ENCODE assay signal across 11 mouse cellular contexts in the genomic region with DNA sequence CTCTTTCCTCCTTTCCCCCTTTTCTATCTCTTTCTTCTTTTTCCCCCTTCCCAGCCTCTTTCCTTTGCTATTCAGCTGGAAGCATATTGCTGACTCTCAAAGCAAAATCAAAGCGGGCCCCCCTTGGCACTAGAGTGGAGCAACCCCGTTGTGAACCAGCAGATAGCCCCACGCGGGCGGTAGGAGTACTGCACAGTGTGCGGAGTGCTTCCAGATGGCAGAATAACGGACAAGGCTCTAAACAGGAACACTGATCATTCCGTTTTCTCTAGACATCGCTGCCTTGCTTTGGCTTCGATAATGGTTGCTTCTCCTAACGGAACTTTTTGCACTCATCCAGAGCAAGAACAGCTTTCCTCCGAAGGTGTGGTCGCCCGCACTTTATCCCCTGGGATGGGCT.
DNase-seq lines count a peak whose midpoint lies in the region; ATAC-seq and TF ChIP-seq lines count a peak whose summit lies in the region.
"Had no signal": no experiment of that assay in that cellular context is flagged by ENCODE, and none has a peak within 500 bp of the region (broad histone marks: within the 10 kb centered on the region; RNA-seq: fewer than 3 reads in every experiment).

No protein-coding gene starts in this region.

- H3K9me3 ChIP-seq in forebrain, postnatal 0 days (ENCODE audit: low read length) = no peaks in the 10 kb centered on the region
- no peaks in the 10 kb centered on the region for H3K9me3 ChIP-seq in forebrain, embryonic 10.5 days
- H3K9me3 ChIP-seq in forebrain, embryonic 16.5 days (ENCODE audit: control insufficient read depth, low read length) = no peaks in the 10 kb centered on the region
- H3K9me3 ChIP-seq: embryonic facial prominence, embryonic 12.5 days; neural tube, embryonic 12.5 days had no signal

- H3K36me3 ChIP-seq in forebrain, postnatal 0 days (ENCODE audit: insufficient read depth) = no peaks in the 10 kb centered on the region
- H3K36me3 ChIP-seq in forebrain, embryonic 10.5 days (replicated peaks) = no peaks in the 10 kb centered on the region
- H3K36me3 ChIP-seq in forebrain, embryonic 16.5 days (ENCODE audit: control insufficient read depth, insufficient read depth) = no peaks in the 10 kb centered on the region
- H3K36me3 ChIP-seq: embryonic facial prominence, embryonic 12.5 days; neural tube, embryonic 12.5 days had no signal

- intact Hi-C loops in left cerebral cortex, postnatal 14 days (cut with DNase I) = no loop called here

- no peak for TF ChIP-seq CTCF in forebrain, postnatal 0 days (IDR thresholded peaks at IDR 0.05; ENCODE audit: low read depth)

- H3K27ac ChIP-seq in forebrain, postnatal 0 days (ENCODE audit: low read depth, low read length) = no peak overlapping the region
- no peak overlapping the region for H3K27ac ChIP-seq in forebrain, embryonic 10.5 days
- H3K27ac ChIP-seq in forebrain, embryonic 16.5 days (ENCODE audit: low read length) = no peak overlapping the region
- H3K27ac ChIP-seq: embryonic facial prominence, embryonic 12.5 days; kidney, postnatal 0 days; neural tube, embryonic 12.5 days had no signal

- WGBS in forebrain, postnatal 0 days = 64% methylated on average over 14 of the region's 14 CpGs
- WGBS in forebrain, embryonic 10.5 days = 72% methylated on average over 14 of the region's 14 CpGs
- WGBS in forebrain, embryonic 16.5 days = 73% methylated on average over 14 of the region's 14 CpGs

- no peak overlapping the region for H3K9ac ChIP-seq in forebrain, postnatal 0 days
- no peak overlapping the region for H3K9ac ChIP-seq in forebrain, embryonic 16.5 days (replicated peaks; ENCODE audit: low read depth, low read length)
- H3K9ac ChIP-seq: embryonic facial prominence, embryonic 12.5 days; neural tube, embryonic 12.5 days had no signal

- no peaks in the 10 kb centered on the region for H3K27me3 ChIP-seq in forebrain, postnatal 0 days (ENCODE audit: insufficient read depth, low read length)
- no peaks in the 10 kb centered on the region for H3K27me3 ChIP-seq in forebrain, embryonic 10.5 days (ENCODE audit: poor library complexity, severe bottlenecking)
- no peaks in the 10 kb centered on the region for H3K27me3 ChIP-seq in forebrain, embryonic 16.5 days (replicated peaks; ENCODE audit: control insufficient read depth, insufficient read depth, low read length)
- H3K27me3 ChIP-seq: embryonic facial prominence, embryonic 12.5 days; neural tube, embryonic 12.5 days had no signal

- H3K4me1 ChIP-seq in forebrain, postnatal 0 days (ENCODE audit: insufficient read depth) = no peaks in the 10 kb centered on the region
- H3K4me1 ChIP-seq in forebrain, embryonic 10.5 days = no peaks in the 10 kb centered on the region
- no peaks in the 10 kb centered on the region for H3K4me1 ChIP-seq in forebrain, embryonic 16.5 days (replicated peaks; ENCODE audit: control insufficient read depth, insufficient read depth, low read length)
- H3K4me1 ChIP-seq: embryonic facial prominence, embryonic 12.5 days; neural tube, embryonic 12.5 days had no signal

- DNase-seq in forebrain, postnatal 0 days = peak; percentile 38
- no peak for DNase-seq in forebrain, embryonic 10.5 days (ENCODE audit: extremely low spot score, low spot score)
- DNase-seq in testis, postnatal 10 days (ENCODE audit: low spot score) = peak; percentile 45
- no peak for DNase-seq in testis, postnatal 14 days (ENCODE audit: low spot score)
- peak; percentile 30 to 47 for DNase-seq in left cerebral cortex, postnatal 14 days (ENCODE audit: low spot score in 2 of 2)
- DNase-seq in thymus, postnatal 36 days = no peak
- no peak for DNase-seq in thymus, adult 18-20 months

- peak; percentile 70; the same call in 1 of the 2 replicates for ATAC-seq in forebrain, postnatal 0 days
- ATAC-seq in forebrain, embryonic 16.5 days = no peak

- H3K4me2 ChIP-seq in forebrain, postnatal 0 days (ENCODE audit: low read depth) = no peak overlapping the region; the same call in 1 of the 2 replicates
- H3K4me2 ChIP-seq in forebrain, embryonic 16.5 days (ENCODE audit: low read length) = no peak overlapping the region
- H3K4me2 ChIP-seq: embryonic facial prominence, embryonic 12.5 days; neural tube, embryonic 12.5 days had no signal

- H3K4me3 ChIP-seq in forebrain, postnatal 0 days (ENCODE audit: low read depth, low read length) = no peak overlapping the region
- no peak overlapping the region for H3K4me3 ChIP-seq in forebrain, embryonic 10.5 days
- H3K4me3 ChIP-seq in forebrain, embryonic 16.5 days (replicated peaks; ENCODE audit: low read length) = no peak overlapping the region
- H3K4me3 ChIP-seq: embryonic facial prominence, embryonic 12.5 days; neural tube, embryonic 12.5 days had no signal

Comparison
In these comparisons a context has a peak if more than half of its experiments do, and no peak if none do; other contexts are left out.
1. DNase-seq: peak in forebrain, postnatal 0 days (single experiment), testis, postnatal 10 days (single experiment) and left cerebral cortex, postnatal 14 days (2 of 2); none in forebrain, embryonic 10.5 days (single experiment), testis, postnatal 14 days (single experiment), thymus, postnatal 36 days (0 of 2) and thymus, adult 18-20 months (0 of 2).